Mouse (Mus musculus) limb, embryonic 11.5 days (tissue): ENCODE data around the gene Gm44973. TPM values are rescaled to one million over a fixed set of nuclear protein-coding genes. Genes with fewer than 3 reads are reported as not detected.

Experiments used
- polyA plus RNA-seq: library from polyadenylated mRNA; unstranded; fragments of >200 nt; fragmentation: Nextera tagmentation; extraction: Ambion mirVana; gene quantifications from 2 replicates; pipeline ENCODE4 v1.2.1, GENCODE M21; 2014

Gm44973 gene
- polyA plus RNA-seq, 1 experiment from 2014 or later, result 0.45 TPM

Other genes starting within 250 kb of the Gm44973 start
- gene Fam71e2, start 244.2 kb upstream of the Gm44973 start, polyA plus RNA-seq, result not detected in 2 replicates
- not detected in 2 replicates for gene Il11, start 232.6 kb upstream of the Gm44973 start, polyA plus RNA-seq
- gene Tmem190, start 232.6 kb upstream of the Gm44973 start, polyA plus RNA-seq, result 0.41 TPM in 1 of 2 replicates, not detected in the other
- gene Tmem238, start 225.8 kb upstream of the Gm44973 start, polyA plus RNA-seq, result 2.1 and 2.6 TPM in 2 replicates
- 266 and 269 TPM in 2 replicates for gene Rpl28, start 222.6 kb upstream of the Gm44973 start, polyA plus RNA-seq
- gene Ube2s, start 202.9 kb upstream of the Gm44973 start, polyA plus RNA-seq, result 527 and 540 TPM in 2 replicates
- gene Shisa7, start 170.8 kb upstream of the Gm44973 start, polyA plus RNA-seq, result 0.20 and 0.44 TPM in 2 replicates
- gene Isoc2b, start 145.2 kb upstream of the Gm44973 start, polyA plus RNA-seq, result 2.8 and 3.5 TPM in 2 replicates
- gene Isoc2a, start 138.3 kb upstream of the Gm44973 start, polyA plus RNA-seq, result 0.63 and 0.84 TPM in 2 replicates
- not detected in 2 replicates for gene Gm36210, start 109.0 kb upstream of the Gm44973 start, polyA plus RNA-seq
- 3.8 and 4.2 TPM in 2 replicates for gene Zfp628, start 100.3 kb upstream of the Gm44973 start, polyA plus RNA-seq
- gene Nat14, start 93.5 kb upstream of the Gm44973 start, polyA plus RNA-seq, result 1.9 and 2.9 TPM in 2 replicates
- gene Ssc5d, start 89.7 kb upstream of the Gm44973 start, polyA plus RNA-seq, result 1.7 and 1.9 TPM in 2 replicates
- gene Sbk2, start 51.1 kb upstream of the Gm44973 start, polyA plus RNA-seq, result 0.08 and 0.18 TPM in 2 replicates
- 0.04 TPM in 1 of 2 replicates, not detected in the other for gene Sbk3, start 44.3 kb upstream of the Gm44973 start, polyA plus RNA-seq
- 33.3 and 39.2 TPM in 2 replicates for gene Zfp579, start 19.3 kb upstream of the Gm44973 start, polyA plus RNA-seq
- gene Zfp524, start 1.1 kb upstream of the Gm44973 start, polyA plus RNA-seq, result 9.3 and 9.6 TPM in 2 replicates
- gene Fiz1, start 799 bp upstream of the Gm44973 start, polyA plus RNA-seq, result 51.1 and 52.6 TPM in 2 replicates
- gene Zfp865, start 4.9 kb downstream of the Gm44973 start, polyA plus RNA-seq, result 7.5 and 8.2 TPM in 2 replicates
- gene Ccdc106, start 5.1 kb downstream of the Gm44973 start, polyA plus RNA-seq, result 12.5 and 14.4 TPM in 2 replicates
- not detected in 2 replicates for gene 4632433K11Rik, start 18.6 kb downstream of the Gm44973 start, polyA plus RNA-seq
- gene Zfp784, start 22.9 kb downstream of the Gm44973 start, polyA plus RNA-seq, result 2.7 and 4.1 TPM in 2 replicates
- 31.8 and 32.9 TPM in 2 replicates for gene Zfp580, start 36.0 kb downstream of the Gm44973 start, polyA plus RNA-seq
- gene U2af2, start 46.6 kb downstream of the Gm44973 start, polyA plus RNA-seq, result 193 and 203 TPM in 2 replicates
- gene Epn1, start 64.7 kb downstream of the Gm44973 start, polyA plus RNA-seq, result 60.1 and 62.2 TPM in 2 replicates
- gene Rfpl4, start 101.5 kb downstream of the Gm44973 start, polyA plus RNA-seq, result not detected in 2 replicates
- gene Rasl2-9, start 110.5 kb downstream of the Gm44973 start, polyA plus RNA-seq, result 0.29 TPM in 1 of 2 replicates, not detected in the other
- gene Vmn1r55, start 134.2 kb downstream of the Gm44973 start, polyA plus RNA-seq, result 0.01 TPM in 1 of 2 replicates, not detected in the other
- not detected in 2 replicates for gene Vmn1r56, start 181.3 kb downstream of the Gm44973 start, polyA plus RNA-seq
- gene Vmn1r57, start 203.0 kb downstream of the Gm44973 start, polyA plus RNA-seq, result not detected in 2 replicates